Mouse (Mus musculus): ENCODE measurements around the gene Hkdc1. TPM values are rescaled to one million over a fixed set of nuclear protein-coding genes. Genes with fewer than 3 reads are reported as not detected.

Hkdc1 gene
- polyA plus RNA-seq (2012; rRNA removed) = 0.07 and 0.08 TPM in 2 replicates

GRCm38 (mm10) chr10:62422255-62422654 is at the start of gene Hkdc1:
Gene Hkdc1 (minus strand): TSS chr10:62422491.

GRCm38 (mm10) chr10:62449364-62450279 is 27.3 kb upstream of the Hkdc1 start, which contains the start of the genes 4930507D05Rik and Supv3l1:
Gene 4930507D05Rik (plus strand): TSS chr10:62449489.
Gene Supv3l1 (minus strand): TSS chr10:62449738.

GRCm38 (mm10) chr10:62379808-62380207 is 42.5 kb downstream of the Hkdc1 start, which contains the start of gene Hk1:
Gene Hk1 (minus strand): TSS chr10:62379908.

Other genes with a start within 250 kb of the Hkdc1 start
- gene Tspan15, start 191.2 kb downstream of the Hkdc1 start, polyA plus RNA-seq (2012; rRNA removed) = 106 and 127 TPM in 2 replicates
- 2.4 and 3.5 TPM in 2 replicates for gene Tacr2, start 170.1 kb downstream of the Hkdc1 start, polyA plus RNA-seq (2012; rRNA removed)
- 37.8 and 40.4 TPM in 2 replicates for gene Hk1, start 42.6 kb downstream of the Hkdc1 start, polyA plus RNA-seq (2012; rRNA removed)
- gene 4930507D05Rik, start 27.0 kb upstream of the Hkdc1 start, polyA plus RNA-seq (2012; rRNA removed) = 0.10 and 0.14 TPM in 2 replicates
- 16.6 and 18.3 TPM in 2 replicates for gene Supv3l1, start 27.2 kb upstream of the Hkdc1 start, polyA plus RNA-seq (2012; rRNA removed)
- 4.1 and 4.8 TPM in 2 replicates for gene Vps26a, start 64.3 kb upstream of the Hkdc1 start, polyA plus RNA-seq (2012; rRNA removed)
- 5.7 and 7.3 TPM in 2 replicates for gene Srgn, start 105.0 kb upstream of the Hkdc1 start, polyA plus RNA-seq (2012; rRNA removed)
- gene Kif1bp, start 156.0 kb upstream of the Hkdc1 start, polyA plus RNA-seq (2012; rRNA removed) = 68.2 and 81.5 TPM in 2 replicates
- 8.5 and 11.4 TPM in 2 replicates for gene Ddx21, start 179.8 kb upstream of the Hkdc1 start, polyA plus RNA-seq (2012; rRNA removed)
- gene Ddx50, start 228.7 kb upstream of the Hkdc1 start, polyA plus RNA-seq (2012; rRNA removed) = 6.3 and 9.4 TPM in 2 replicates

Measured in ovary, adult 2 months (tissue).